Mouse (Mus musculus) midbrain, embryonic 15.5 days (tissue): ENCODE results near the gene Kiss1. TPM values are rescaled to one million over a fixed set of nuclear protein-coding genes. Genes with fewer than 3 reads are reported as not detected.

ENCODE experiments used
- ATAC-seq: fragments of 200-750 bp; cut with Nextera tagmentation; replicated peaks from 2 replicates; pipeline ENCODE4 v1.8.0; 2017; ENCODE audit warnings: moderate TSS enrichment
- H3K27ac ChIP-seq: fragments of 300-500 bp; sonication (generic); 2 replicates; pipeline ENCODE4 v1.5.1; 2015; ENCODE audit warnings: mild to moderate bottlenecking, inconsistent platforms
- H3K27me3 ChIP-seq: fragments of 300-500 bp; sonication (generic); replicated peaks from 2 replicates; pipeline ENCODE4 v1.6.1; 2015; ENCODE audit warnings: inconsistent platforms
- H3K36me3 ChIP-seq: fragments of 300-500 bp; sonication (generic); replicated peaks from 2 replicates; pipeline ENCODE4 v1.6.1; 2015; ENCODE audit warnings: inconsistent platforms
- H3K4me1 ChIP-seq: fragments of 300-500 bp; sonication (generic); 2 replicates; pipeline ENCODE4 v1.6.1; 2015; ENCODE audit warnings: inconsistent platforms
- H3K4me2 ChIP-seq: fragments of 300-500 bp; sonication (generic); 2 replicates; pipeline ENCODE4 v1.6.1; 2015; ENCODE audit warnings: inconsistent platforms, mild to moderate bottlenecking, moderate library complexity
- H3K4me3 ChIP-seq: fragments of 300-500 bp; sonication (generic); 2 replicates; pipeline ENCODE4 v1.5.1; 2015; ENCODE audit warnings: mild to moderate bottlenecking, inconsistent platforms
- H3K9ac ChIP-seq: fragments of 300-500 bp; sonication (generic); 2 replicates; pipeline ENCODE4 v1.6.1; 2015; ENCODE audit warnings: mild to moderate bottlenecking, inconsistent platforms
- H3K9me3 ChIP-seq: fragments of 300-500 bp; sonication (generic); 2 replicates; pipeline ENCODE4 v1.6.1; 2016; ENCODE audit warnings: inconsistent platforms
- WGBS: fragments of 180-500 bp; shearing (Covaris S2); methylation state at CpG from one replicate; pipeline ENCODE4 v1.1.7; 2015; ENCODE audit warnings: mixed read lengths; 5-methylcytosine and 5-hydroxymethylcytosine counted together
- polyA plus RNA-seq: library from polyadenylated mRNA; unstranded; fragments of >200 nt; fragmentation: Nextera tagmentation; extraction: Ambion mirVana; gene quantifications from 2 replicates; pipeline ENCODE4 v1.2.1, GENCODE M21; 2015

Kiss1 gene
- not detected in 2 replicates for polyA plus RNA-seq

DNA sequence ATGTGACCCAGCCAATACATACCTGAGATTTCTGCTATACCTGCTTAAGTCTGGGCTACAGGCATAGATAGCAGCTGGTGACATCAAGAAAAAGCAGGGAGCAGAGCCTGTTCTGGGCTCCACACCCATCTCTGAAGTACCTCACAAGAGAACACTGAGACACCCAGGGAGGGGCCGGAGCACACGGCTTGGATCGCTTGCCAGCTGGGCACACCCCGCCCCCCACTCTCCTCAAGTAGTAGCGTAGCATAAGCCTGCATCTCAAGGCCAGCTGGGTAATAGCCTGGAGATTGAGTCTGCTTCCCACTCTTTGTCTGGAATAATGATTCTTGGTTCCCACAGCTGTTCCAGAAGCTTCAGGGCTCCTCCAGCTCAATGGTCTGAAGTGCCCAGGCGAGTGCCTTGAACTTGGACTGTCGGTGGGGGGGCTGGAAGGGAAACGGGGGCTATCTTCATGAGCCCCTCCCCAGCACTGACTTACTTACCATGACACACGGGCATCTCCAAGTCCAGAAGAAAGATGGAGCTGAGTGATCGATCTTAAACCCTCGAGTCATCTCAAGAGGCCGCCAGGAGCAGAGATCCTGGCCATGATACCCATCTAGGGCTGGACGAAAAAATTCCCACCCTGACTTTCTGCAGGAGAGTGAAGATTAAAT is at the start of gene Kiss1:
Kiss1 (plus strand) TSS at position 609 of the 659 bp plus-strand sequence.
- Histone ChIP-seq H3K9me3 (no peaks in the 10 kb centered on the region), H3K36me3 (no peaks in the 10 kb centered on the region), H3K27me3 (no peaks in the 10 kb centered on the region), H3K27ac (no peak within 1 kb of the TSS), H3K4me3 (no peak within 1 kb of the TSS), H3K9ac (no peak within 1 kb of the TSS), H3K4me1 (no peaks in the 10 kb centered on the region), H3K4me2 (no peak within 1 kb of the TSS)
- peak; percentile 57; the same call in 1 of the 2 replicates for ATAC-seq
- 79% methylated on average over 13 of the region's 13 CpGs for WGBS

DNA sequence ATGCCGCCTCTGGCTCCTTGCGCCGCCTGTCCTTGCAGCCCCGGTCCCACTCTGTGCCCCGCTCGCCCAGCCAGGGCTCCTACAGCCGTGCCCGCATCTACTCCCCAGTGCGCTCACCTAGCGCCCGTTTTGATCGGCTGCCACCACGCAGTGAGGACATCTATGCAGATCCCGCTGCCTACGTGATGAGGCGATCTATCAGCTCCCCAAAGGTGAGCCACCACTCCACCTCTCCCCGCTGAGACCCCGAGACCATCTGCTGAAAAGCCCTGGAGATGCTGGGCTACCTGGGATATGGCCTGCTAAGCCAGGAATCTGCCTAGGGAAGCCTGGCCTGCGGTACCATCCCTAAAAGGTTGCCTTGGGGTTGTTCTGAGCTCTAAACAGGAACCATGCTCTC is 47.5 kb upstream of the Kiss1 start:
- ATAC-seq, result no peak
- H3K4me1 ChIP-seq, result peaks cover 12% of the 10 kb centered on the region; the same call in 1 of the 2 replicates
- H3K4me3 ChIP-seq, result no peak overlapping the region
- H3K4me2 ChIP-seq, result no peak overlapping the region
- H3K27ac ChIP-seq, result no peak overlapping the region
- H3K27me3 ChIP-seq, result no peaks in the 10 kb centered on the region
- 95% methylated on average over 19 of the region's 19 CpGs for WGBS
- H3K36me3 ChIP-seq, result peaks cover 15% of the 10 kb centered on the region
- no peaks in the 10 kb centered on the region for H3K9me3 ChIP-seq
- H3K9ac ChIP-seq, result no peak overlapping the region

DNA sequence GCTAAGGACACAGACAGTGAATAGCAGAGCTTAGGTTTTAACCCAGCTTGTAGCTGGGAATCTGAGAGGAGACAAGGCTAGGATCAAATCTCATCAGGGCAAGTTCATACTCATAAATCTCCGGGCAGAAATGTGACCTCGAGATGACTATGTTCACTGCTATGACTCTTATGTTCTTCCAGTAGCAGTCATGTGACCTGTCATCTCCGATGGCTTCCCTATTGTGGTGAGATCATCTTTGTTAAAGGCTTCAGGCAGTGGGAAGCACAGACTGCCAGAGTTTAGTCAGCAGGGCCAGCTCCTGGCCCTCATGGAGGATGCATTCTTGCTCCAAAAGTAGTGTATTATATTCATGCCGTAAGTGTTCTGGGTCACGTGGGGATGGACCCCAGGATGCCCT is 44.7 kb upstream of the Kiss1 start:
- Histone ChIP-seq H3K9ac (no peak overlapping the region), H3K4me3 (no peak overlapping the region), H3K9me3 (no peaks in the 10 kb centered on the region), H3K36me3 (peaks cover 9% of the 10 kb centered on the region), H3K27me3 (no peaks in the 10 kb centered on the region), H3K4me2 (no peak overlapping the region), H3K4me1 (peaks cover 15% of the 10 kb centered on the region; the same call in 1 of the 2 replicates), H3K27ac (no peak overlapping the region)
- ATAC-seq, result no peak
- 69% methylated on average over 5 of the region's 5 CpGs for WGBS

DNA sequence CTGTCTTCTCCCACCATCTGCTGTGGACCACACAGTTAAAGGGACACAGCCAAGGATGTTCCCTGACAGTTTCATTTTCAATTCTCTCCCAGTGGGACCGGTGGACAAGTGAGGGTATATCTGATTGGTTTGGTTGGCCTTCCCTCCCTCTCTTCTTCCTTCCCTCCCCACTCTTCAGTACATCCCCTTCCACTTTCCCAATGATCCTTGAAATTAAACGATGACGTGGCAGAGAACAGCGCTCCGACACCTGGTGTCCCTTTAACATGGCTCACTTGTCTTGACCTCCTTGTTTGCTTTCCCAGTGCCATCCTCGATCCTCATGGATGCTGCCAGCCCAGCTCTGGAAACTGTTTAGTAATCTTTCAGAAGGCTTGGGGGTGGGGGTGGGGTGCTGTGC is 43.1 kb upstream of the Kiss1 start:
- Histone ChIP-seq H3K9me3 (no peaks in the 10 kb centered on the region), H3K4me3 (no peak overlapping the region), H3K4me2 (no peak overlapping the region), H3K4me1 (peaks cover 15% of the 10 kb centered on the region; the same call in 1 of the 2 replicates), H3K9ac (no peak overlapping the region), H3K27me3 (no peaks in the 10 kb centered on the region), H3K36me3 (peaks cover 9% of the 10 kb centered on the region), H3K27ac (no peak overlapping the region)
- no peak for ATAC-seq
- WGBS, result 66% methylated on average over 6 of the region's 6 CpGs

DNA sequence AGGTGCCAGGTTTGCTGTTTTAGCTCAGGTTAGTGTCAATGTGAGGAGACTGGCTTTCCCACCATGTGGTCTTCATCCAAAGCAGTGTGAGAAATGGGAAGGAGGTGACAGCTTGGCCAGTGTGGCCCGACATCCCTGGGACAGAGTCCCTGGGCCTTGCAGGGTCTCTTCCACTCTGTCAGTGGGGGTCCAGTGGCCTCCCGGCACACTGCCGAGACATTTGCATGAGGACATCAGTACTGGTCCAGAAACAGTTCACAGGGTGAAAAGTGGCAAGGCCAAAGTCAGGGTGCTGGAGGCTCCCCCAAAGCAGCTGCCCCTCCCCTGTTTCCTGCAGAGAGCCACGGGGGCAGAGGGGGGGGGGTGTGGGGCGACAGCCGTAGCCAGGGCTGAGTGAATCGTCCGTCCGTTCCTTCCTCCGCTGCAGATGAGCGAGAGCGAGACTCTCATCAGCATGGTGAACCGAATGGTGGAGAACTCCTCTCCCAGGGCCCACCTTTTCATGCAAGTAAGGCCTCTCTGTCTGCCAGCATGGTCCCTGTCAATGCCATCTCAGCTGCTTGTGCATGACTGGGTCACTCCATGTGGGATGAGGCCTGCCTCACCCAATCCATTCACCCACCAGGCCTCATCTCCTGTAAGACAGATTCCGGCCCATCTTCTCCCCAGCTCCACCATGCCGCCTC is 42.6 kb upstream of the Kiss1 start:
- H3K4me2 ChIP-seq, result no peak overlapping the region
- H3K4me3 ChIP-seq, result no peak overlapping the region
- H3K27ac ChIP-seq, result peak overlapping the region; percentile 25; the same call in 1 of the 2 replicates
- no peaks in the 10 kb centered on the region for H3K27me3 ChIP-seq
- 0 out of 2 replicates have a peak, but pooled peaks have one; percentile 27 for ATAC-seq
- H3K9me3 ChIP-seq, result no peaks in the 10 kb centered on the region
- peaks cover 9% of the 10 kb centered on the region for H3K36me3 ChIP-seq
- WGBS, result 62% methylated on average over 15 of the region's 15 CpGs
- H3K9ac ChIP-seq, result no peak overlapping the region
- H3K4me1 ChIP-seq, result peaks cover 15% of the 10 kb centered on the region; the same call in 1 of the 2 replicates

DNA sequence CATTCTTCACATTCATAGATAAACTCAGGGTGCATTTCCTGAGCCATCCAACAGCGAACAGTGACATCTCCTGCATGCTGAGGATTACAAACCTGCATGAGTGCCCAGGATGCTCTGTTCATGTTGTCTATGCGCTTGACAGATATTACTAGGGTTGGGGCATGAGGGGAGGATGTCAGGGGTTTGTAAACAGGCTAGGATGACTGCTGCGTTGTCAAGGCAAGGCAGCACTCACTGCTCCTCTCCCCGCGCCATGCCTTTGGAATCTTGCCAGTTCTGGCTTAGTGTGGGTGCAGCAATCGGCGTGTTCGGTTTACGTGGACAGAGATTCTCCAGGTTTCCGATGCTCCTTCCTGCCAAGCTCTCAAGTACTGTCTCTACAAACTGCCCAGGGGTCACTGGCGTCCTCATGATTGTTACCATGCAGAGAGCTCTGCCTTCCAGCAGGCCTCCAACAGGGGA is 42.0 kb upstream of the Kiss1 start:
- no peak overlapping the region for H3K9ac ChIP-seq
- no peak overlapping the region for H3K4me2 ChIP-seq
- peaks cover 15% of the 10 kb centered on the region; the same call in 1 of the 2 replicates for H3K4me1 ChIP-seq
- H3K36me3 ChIP-seq, result peaks cover 9% of the 10 kb centered on the region
- H3K27me3 ChIP-seq, result no peaks in the 10 kb centered on the region
- ATAC-seq, result 0 out of 2 replicates have a peak, but pooled peaks have one; percentile 24
- no peaks in the 10 kb centered on the region for H3K9me3 ChIP-seq
- 67% methylated on average over 11 of the region's 11 CpGs for WGBS
- H3K27ac ChIP-seq, result peak overlapping the region; percentile 25
- H3K4me3 ChIP-seq, result no peak overlapping the region

DNA sequence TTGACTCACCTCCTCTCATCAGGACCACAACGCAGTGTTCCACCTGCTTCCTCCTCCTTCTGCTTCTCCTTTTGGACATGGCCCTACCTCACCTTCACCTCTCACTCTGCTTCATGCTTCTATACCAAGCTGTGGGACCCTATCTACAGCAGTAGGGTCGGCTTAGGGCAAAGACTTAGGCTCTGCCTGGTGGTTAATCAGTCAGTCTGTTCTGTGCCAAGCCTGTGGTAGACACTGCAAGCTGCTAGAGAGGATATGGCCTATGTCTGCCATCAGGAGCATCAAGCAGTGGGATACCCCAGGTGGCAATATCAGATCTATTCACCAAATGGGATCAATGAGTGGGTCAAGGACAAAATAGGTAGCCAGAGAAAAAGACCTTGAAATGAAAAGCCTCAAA is 41.1 kb upstream of the Kiss1 start:
- H3K4me1 ChIP-seq, result peaks cover 15% of the 10 kb centered on the region; the same call in 1 of the 2 replicates
- 97% methylated on average over 2 of the region's 2 CpGs for WGBS
- H3K4me3 ChIP-seq, result no peak overlapping the region
- H3K9me3 ChIP-seq, result no peaks in the 10 kb centered on the region
- no peak overlapping the region for H3K27ac ChIP-seq
- no peak overlapping the region for H3K9ac ChIP-seq
- peaks cover 12% of the 10 kb centered on the region; the same call in 1 of the 2 replicates for H3K36me3 ChIP-seq
- no peak for ATAC-seq
- H3K27me3 ChIP-seq, result no peaks in the 10 kb centered on the region
- no peak overlapping the region for H3K4me2 ChIP-seq

DNA sequence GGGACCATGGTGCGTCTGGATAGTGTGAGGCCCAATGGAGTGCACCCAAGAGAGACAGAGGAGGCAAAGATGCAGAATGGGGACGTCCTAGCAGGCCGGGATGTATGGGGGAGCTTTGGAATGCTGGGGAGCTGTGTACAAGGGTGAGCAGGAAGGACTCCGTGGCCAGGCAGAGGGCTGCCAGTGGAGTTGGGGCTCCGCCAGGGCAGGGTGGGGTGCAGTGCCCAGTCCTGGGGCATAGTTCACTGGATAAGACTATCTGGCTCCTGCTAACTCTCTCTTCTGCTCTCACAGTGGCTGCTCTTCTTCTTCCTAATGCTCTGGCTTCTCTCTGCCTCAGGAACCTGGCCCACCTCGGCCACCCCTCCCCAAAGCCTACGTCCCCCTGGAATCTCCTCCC is 35.8 kb upstream of the Kiss1 start:
- no peak overlapping the region for H3K4me2 ChIP-seq
- H3K27me3 ChIP-seq, result no peaks in the 10 kb centered on the region
- no peaks in the 10 kb centered on the region for H3K4me1 ChIP-seq
- no peak overlapping the region for H3K27ac ChIP-seq
- peaks cover 44% of the 10 kb centered on the region for H3K36me3 ChIP-seq
- no peak overlapping the region for H3K4me3 ChIP-seq
- no peaks in the 10 kb centered on the region for H3K9me3 ChIP-seq
- ATAC-seq, result no peak
- 87% methylated on average over 7 of the region's 7 CpGs for WGBS
- no peak overlapping the region for H3K9ac ChIP-seq

DNA sequence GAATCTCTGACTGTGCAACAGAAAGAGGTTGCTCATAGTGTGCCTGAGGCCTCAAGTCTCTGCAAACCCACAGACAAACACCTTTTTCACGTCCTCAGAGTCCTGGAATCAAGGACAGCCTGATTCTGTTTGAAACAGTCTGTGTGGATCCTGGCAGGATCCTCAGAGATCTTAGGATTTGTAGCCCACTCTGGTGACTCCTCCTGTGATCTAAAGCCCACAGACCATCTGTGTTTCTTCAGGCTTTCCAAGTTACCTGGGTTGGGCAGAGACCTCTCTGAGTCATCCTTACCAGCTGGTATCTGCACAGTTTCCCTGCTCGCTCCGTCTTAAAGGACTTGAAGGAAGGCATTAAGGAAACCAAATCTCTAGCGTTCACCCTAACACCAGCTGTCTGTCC is 34.6 kb upstream of the Kiss1 start:
- Histone ChIP-seq H3K9me3 (no peaks in the 10 kb centered on the region), H3K4me1 (no peaks in the 10 kb centered on the region), H3K27me3 (no peaks in the 10 kb centered on the region), H3K4me3 (no peak overlapping the region), H3K4me2 (no peak overlapping the region), H3K27ac (no peak overlapping the region), H3K36me3 (peaks cover 48% of the 10 kb centered on the region), H3K9ac (no peak overlapping the region)
- no peak for ATAC-seq
- 96% methylated on average over 4 of the region's 4 CpGs for WGBS

DNA sequence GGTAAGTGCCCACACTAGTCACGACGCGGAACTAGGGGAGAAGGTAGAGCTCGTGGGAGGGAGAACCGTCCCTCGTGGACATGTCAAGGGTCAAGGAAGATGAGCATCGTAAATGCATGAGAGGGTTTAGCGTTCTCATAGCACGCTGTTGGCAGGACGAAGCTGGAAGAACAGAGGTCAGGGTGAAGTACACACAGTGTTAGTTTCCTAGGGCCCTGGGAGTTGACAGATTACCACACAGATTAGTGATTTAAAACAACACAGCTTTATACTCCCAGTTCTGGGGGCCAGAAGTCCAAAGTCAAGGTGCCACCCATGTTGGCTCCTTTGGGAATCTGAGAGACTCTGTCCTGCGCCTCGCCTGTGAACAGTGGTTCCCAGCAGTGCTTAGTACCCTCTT is 33.8 kb upstream of the Kiss1 start:
- no peak for ATAC-seq
- Histone ChIP-seq H3K9ac (no peak overlapping the region), H3K27ac (no peak overlapping the region), H3K27me3 (no peaks in the 10 kb centered on the region), H3K36me3 (peaks cover 52% of the 10 kb centered on the region), H3K4me3 (no peak overlapping the region), H3K9me3 (no peaks in the 10 kb centered on the region), H3K4me2 (no peak overlapping the region), H3K4me1 (no peaks in the 10 kb centered on the region)
- WGBS, result 92% methylated on average over 12 of the region's 12 CpGs

DNA sequence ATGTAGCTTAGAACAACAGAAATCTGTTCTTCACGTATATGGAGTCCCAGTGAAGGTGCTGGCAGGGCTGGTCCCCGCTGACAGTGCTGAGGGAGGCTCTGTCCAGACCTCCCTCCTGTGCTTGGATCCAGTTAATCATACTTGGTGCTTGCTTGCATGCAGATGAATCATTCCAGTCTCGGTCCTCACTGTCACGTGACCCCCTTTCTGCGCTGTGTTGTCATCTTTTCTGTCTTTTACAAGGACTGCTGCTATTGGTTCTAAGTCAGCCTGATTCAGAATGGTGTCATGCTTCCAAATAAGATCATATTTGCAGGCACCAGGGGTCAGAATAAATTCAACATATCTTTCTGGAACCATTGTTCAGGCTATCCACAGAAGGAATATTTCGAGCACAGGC is 29.8 kb upstream of the Kiss1 start:
- no peak overlapping the region for H3K27ac ChIP-seq
- no peak for ATAC-seq
- H3K9ac ChIP-seq, result no peak overlapping the region
- H3K9me3 ChIP-seq, result no peaks in the 10 kb centered on the region
- H3K36me3 ChIP-seq, result peaks cover 61% of the 10 kb centered on the region
- no peak overlapping the region for H3K4me3 ChIP-seq
- no peak overlapping the region for H3K4me2 ChIP-seq
- H3K27me3 ChIP-seq, result no peaks in the 10 kb centered on the region
- H3K4me1 ChIP-seq, result no peaks in the 10 kb centered on the region
- 92% methylated on average over 6 of the region's 6 CpGs for WGBS

DNA sequence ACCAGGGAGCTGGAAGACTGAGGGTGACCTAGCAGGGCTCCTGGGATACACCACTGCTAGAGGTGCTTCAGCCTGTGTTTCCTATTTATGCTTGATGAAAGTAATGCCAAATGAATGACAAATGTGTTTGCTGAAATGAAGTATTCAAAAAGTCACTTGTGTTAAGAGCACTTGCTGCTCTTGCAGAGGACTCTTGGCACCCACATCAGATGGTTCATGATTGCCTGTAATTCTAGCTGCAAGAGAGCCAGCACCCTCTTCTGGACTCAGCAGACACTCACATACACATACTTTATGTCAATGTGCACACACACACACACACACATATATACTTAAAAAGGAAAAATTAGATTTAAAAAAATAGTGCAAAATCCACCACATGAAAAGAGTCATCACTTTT is 29.1 kb upstream of the Kiss1 start:
- H3K36me3 ChIP-seq, result peaks cover 55% of the 10 kb centered on the region
- H3K4me2 ChIP-seq, result no peak overlapping the region
- H3K9ac ChIP-seq, result no peak overlapping the region
- no peak overlapping the region for H3K4me3 ChIP-seq
- ATAC-seq, result no peak
- no peaks in the 10 kb centered on the region for H3K27me3 ChIP-seq
- H3K27ac ChIP-seq, result no peak overlapping the region
- H3K4me1 ChIP-seq, result no peaks in the 10 kb centered on the region
- H3K9me3 ChIP-seq, result no peaks in the 10 kb centered on the region
